Mouse (Mus musculus) ES-E14 (cell line): ENCODE data around the gene Calcoco2. TPM values are rescaled to one million over a fixed set of nuclear protein-coding genes. Genes with fewer than 3 reads are reported as not detected.

Source experiments
- DNase-seq: peaks from one replicate; pipeline ENCODE4 v3.0.0-alpha.2; 2013; ENCODE audit warnings: low read depth, low spot score
- H3K27ac ChIP-seq: 2 replicates; pipeline ENCODE4 v1.5.1; 2012; ENCODE audit warnings: low read depth, mild to moderate bottlenecking, low read length, moderate library complexity, mixed read lengths; ENCODE audit not compliant: poor library complexity, insufficient read depth, severe bottlenecking
- H3K36me3 ChIP-seq: 2 replicates; pipeline ENCODE4 v1.6.1; 2012; ENCODE audit warnings: mild to moderate bottlenecking, low read length, moderate library complexity, mixed read lengths; ENCODE audit not compliant: control insufficient read depth, poor library complexity, insufficient read depth, severe bottlenecking
- H3K4me1 ChIP-seq, 2 experiments: fragments of 150-350 bp in 1 of 2; sonication (generic) in 1 of 2; 2 replicates each; pipeline ENCODE4 v1.6.1; 2012; ENCODE audit warnings: low read length in 2 of 2, mild to moderate bottlenecking in 1 of 2, mixed read lengths in 1 of 2; ENCODE audit not compliant: control insufficient read depth in 2 of 2, insufficient read depth in 2 of 2, poor library complexity in 1 of 2
- H3K4me3 ChIP-seq, 2 experiments: fragments of 150-350 bp in 1 of 2; sonication (generic) in 1 of 2; 2 replicates each; pipeline ENCODE4 v1.5.1; 2012; ENCODE audit warnings: low read length in 2 of 2, low read depth in 1 of 2, mild to moderate bottlenecking in 1 of 2, mixed read lengths in 1 of 2; ENCODE audit not compliant: insufficient read depth in 1 of 2, poor library complexity in 1 of 2, severe bottlenecking in 1 of 2
- H3K9ac ChIP-seq: 2 replicates; pipeline ENCODE4 v1.6.1; 2012; ENCODE audit warnings: low read depth, mild to moderate bottlenecking, low read length, mixed read lengths; ENCODE audit not compliant: poor library complexity, insufficient read depth, severe bottlenecking
- H3K9me3 ChIP-seq: fragments of 150-350 bp; sonication (generic); 2 replicates; pipeline ENCODE4 v1.6.1; 2012; ENCODE audit warnings: low read depth, mild to moderate bottlenecking, low read length; ENCODE audit not compliant: control insufficient read depth, insufficient read depth
- CHD2 ChIP-seq: IDR thresholded peaks from 2 replicates; pipeline ENCODE4 v1.6.1; 2014; ENCODE audit warnings: mild to moderate bottlenecking, low read depth, low read length, inconsistent platforms
- HCFC1 ChIP-seq: IDR thresholded peaks from 2 replicates; pipeline ENCODE4 v1.6.1; 2012; ENCODE audit warnings: low read length, inconsistent platforms, borderline replicate concordance; ENCODE audit not compliant: insufficient read depth
- MAFK ChIP-seq: IDR thresholded peaks from 2 replicates; pipeline ENCODE4 v1.6.1; 2014; ENCODE audit warnings: mild to moderate bottlenecking, low read depth, low read length, inconsistent platforms; ENCODE audit not compliant: insufficient read depth
- ZC3H11A ChIP-seq: IDR thresholded peaks from 2 replicates; pipeline ENCODE4 v1.6.1; 2012; ENCODE audit warnings: low read depth, mild to moderate bottlenecking, inconsistent platforms, low read length, borderline replicate concordance
- ZNF384 ChIP-seq: IDR thresholded peaks from 2 replicates; pipeline ENCODE4 v1.6.1; 2012; ENCODE audit warnings: low read depth, low read length, inconsistent platforms
- in situ Hi-C, 2 experiments: fragments of 600-800 bp; cut with MboI; formaldehyde crosslinking; loops; one replicate each; pipeline ENCODE4 v1.15.1; 2025; ENCODE audit warnings: low sequenced_read_pairs in 2 of 2, inconsistent platforms in 1 of 2; ENCODE audit not compliant: unreplicated experiment in 2 of 2
- total RNA-seq: library from RNA; depleted of rRNA; stranded (reverse); fragments of 300-350 nt; gene quantifications from 2 replicates; pipeline ENCODE4 v1.2.3, GENCODE M21; 2012

The Calcoco2 gene
- total RNA-seq, 1 experiment = 160 TPM

DNA sequence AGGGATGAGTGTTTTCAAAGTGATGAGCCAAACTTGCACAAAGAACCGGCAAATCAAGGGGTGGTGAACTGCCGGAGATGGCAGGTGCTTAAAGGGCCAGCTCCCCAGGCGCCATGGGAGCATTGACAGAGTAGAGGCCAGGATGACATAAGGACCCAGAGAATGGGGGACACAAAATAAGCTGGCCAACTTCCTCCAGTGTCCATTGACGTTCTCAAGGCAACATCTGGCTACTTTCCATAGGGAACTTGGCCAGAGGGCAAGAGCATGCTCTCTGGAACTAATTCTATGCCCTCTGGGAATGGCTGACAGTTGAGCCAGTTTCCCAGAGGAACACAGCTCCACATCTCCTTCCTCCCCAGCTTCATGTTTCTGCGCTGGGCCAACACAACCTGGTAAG lies 43.5 kb downstream of the Calcoco2 start:
- H3K9me3 ChIP-seq = no peaks in the 10 kb centered on the region
- H3K9ac ChIP-seq = no peak overlapping the region
- H3K27ac ChIP-seq = no peak overlapping the region
- no peak for DNase-seq
- no peaks in the 10 kb centered on the region; a peak in 2 of 4 replicates for H3K4me1 ChIP-seq
- TF ChIP-seq ZNF384 = no peak
- no peak for TF ChIP-seq HCFC1
- TF ChIP-seq MAFK = no peak
- no peak for TF ChIP-seq CHD2
- TF ChIP-seq ZC3H11A = no peak
- peaks cover 13% of the 10 kb centered on the region for H3K36me3 ChIP-seq
- no peak overlapping the region for H3K4me3 ChIP-seq
- in situ Hi-C loops = no loop called here

DNA sequence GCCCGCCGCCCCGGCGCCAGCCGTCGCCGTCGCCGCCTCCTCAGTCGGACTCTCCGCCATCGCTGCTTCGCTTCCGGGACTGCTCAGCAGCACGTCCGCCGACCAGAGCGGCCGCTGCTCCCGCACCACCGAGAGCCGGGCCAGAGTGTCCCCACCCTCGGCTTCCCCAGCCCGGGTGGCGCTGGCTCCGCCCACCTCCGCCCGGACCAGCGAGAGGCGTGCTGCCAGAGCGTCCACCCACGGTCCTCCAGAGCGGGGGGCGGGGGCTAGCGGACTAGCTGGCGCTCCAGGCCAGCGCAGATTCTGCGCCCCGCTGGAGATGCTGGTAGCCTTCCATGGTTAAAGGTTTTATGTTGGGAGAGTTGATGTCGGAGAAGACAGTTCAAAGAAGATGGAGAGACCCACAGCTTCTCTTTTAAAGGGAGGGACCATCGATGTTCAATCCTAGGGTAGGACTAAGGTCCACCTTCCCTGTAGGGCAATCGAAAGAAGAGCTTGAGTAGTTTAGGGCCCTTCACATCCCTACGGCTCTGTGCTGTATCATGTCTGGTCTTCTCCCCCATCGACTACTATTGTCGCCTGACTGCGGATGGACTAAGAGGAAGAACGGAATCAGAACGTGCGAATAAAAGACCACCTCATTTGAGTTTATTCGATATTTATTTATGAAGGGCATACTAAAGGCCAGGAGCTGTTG lies 46.4 kb downstream of the Calcoco2 start, which contains the start of gene Ube2z:
Ube2z (minus strand) TSS at position 174 of the 697 bp plus-strand sequence.
- H3K27ac ChIP-seq = peak within 1 kb of the TSS; percentile 93
- H3K4me3 ChIP-seq = peak within 1 kb of the TSS; percentile 96 to 99
- H3K9me3 ChIP-seq = no peaks in the 10 kb centered on the region
- TF ChIP-seq CHD2 = no peak
- no peak for TF ChIP-seq MAFK
- TF ChIP-seq HCFC1 = peak; percentile 66; the same call in 1 of the 2 replicates
- in situ Hi-C loops = no loop called here
- DNase-seq = peak; percentile 83
- peak within 1 kb of the TSS; percentile 97 for H3K9ac ChIP-seq
- peaks cover 19% of the 10 kb centered on the region for H3K36me3 ChIP-seq
- no peaks in the 10 kb centered on the region; a peak in 2 of 4 replicates for H3K4me1 ChIP-seq

GRCm38 (mm10) chr11:96064521-96065214 lies 47.1 kb downstream of the Calcoco2 start:
- Histone ChIP-seq H3K36me3 (peaks cover 19% of the 10 kb centered on the region), H3K9me3 (no peaks in the 10 kb centered on the region), H3K4me1 (no peaks in the 10 kb centered on the region; a peak in 1 of 4 replicates), H3K9ac (peak overlapping the region; percentile 97), H3K4me3 (peak overlapping the region; percentile 96 to 99), H3K27ac (peak overlapping the region; percentile 93)
- peak; percentile 86 for DNase-seq
- in situ Hi-C loops = no loop called here
- TF ChIP-seq HCFC1 (no peak), ZNF384 (no peak), MAFK (no peak), ZC3H11A (no peak), CHD2 (no peak)

DNA sequence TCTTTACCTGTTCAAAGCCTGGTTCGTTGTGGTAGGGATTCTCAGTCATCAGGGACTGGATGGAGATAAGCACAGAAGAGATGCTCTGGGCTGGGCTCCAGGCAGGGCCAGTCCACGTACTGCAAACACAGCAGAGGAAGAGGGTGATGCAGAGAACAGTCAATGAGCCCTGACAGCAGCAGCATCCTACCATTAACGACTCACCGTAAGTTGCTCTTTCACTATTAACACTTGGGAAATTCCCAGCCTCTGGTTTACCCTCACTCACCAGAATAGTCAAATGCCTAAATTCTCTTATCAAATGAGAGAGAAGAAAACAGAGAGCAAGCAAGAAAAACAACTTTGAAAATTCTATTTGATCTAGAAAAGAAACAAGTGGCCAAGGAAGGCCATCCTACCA lies 53.5 kb downstream of the Calcoco2 start:
- H3K4me3 ChIP-seq = no peak overlapping the region
- in situ Hi-C loops = no loop called here
- no peaks in the 10 kb centered on the region for H3K9me3 ChIP-seq

More for the DNA sequence above, 53.5 kb downstream of the Calcoco2 start:
- Histone ChIP-seq H3K9ac (no peak overlapping the region), H3K27ac (no peak overlapping the region), H3K36me3 (peaks cover 42% of the 10 kb centered on the region), H3K4me1 (no peaks in the 10 kb centered on the region)
- TF ChIP-seq MAFK = no peak
- TF ChIP-seq ZC3H11A = no peak
- TF ChIP-seq CHD2 = no peak
- TF ChIP-seq ZNF384 = no peak
- no peak for TF ChIP-seq HCFC1
- DNase-seq = no peak
